Mouse (Mus musculus): ENCODE measurements around the gene Ctu1. TPM values are rescaled to one million over a fixed set of nuclear protein-coding genes. Genes with fewer than 3 reads are reported as not detected.

The Ctu1 gene
- 4.9 and 8.7 TPM in 2 replicates for polyA plus RNA-seq (2015; fragmentation: Nextera tagmentation; extraction: Ambion mirVana)

- Histone ChIP-seq H3K9me3 (replicated peaks) (no peaks in the 10 kb centered on the region), H3K27ac (peak within 1 kb of the TSS; percentile 72), H3K4me3 (peak within 1 kb of the TSS; percentile 71), H3K9ac (peak within 1 kb of the TSS; percentile 64), H3K4me2 (peak within 1 kb of the TSS; percentile 74), H3K27me3 (no peaks in the 10 kb centered on the region), H3K4me1 (replicated peaks) (peaks cover 7% of the 10 kb centered on the region), H3K36me3 (peaks cover 21% of the 10 kb centered on the region)
- under 1% methylated on average over 26 of the region's 26 CpGs for WGBS
- ATAC-seq (replicated peaks; ENCODE audit: insufficient number of reproducible peaks, insufficient read depth, low FRiP score, low read depth), result peak; percentile 98
Observed at GRCm38 (mm10) chr7:43671809-43672580, at the start of gene Ctu1. Ctu1 (plus strand) TSS chr7:43672016.

GRCm38 (mm10) chr7:43622927-43623326 is 48.9 kb upstream of the Ctu1 start:
- WGBS, result 66% methylated on average over 7 of the region's 7 CpGs
- H3K9ac ChIP-seq, result no peak overlapping the region
- H3K9me3 ChIP-seq (replicated peaks), result no peaks in the 10 kb centered on the region
- no peak overlapping the region for H3K27ac ChIP-seq
- no peaks in the 10 kb centered on the region for H3K4me1 ChIP-seq (replicated peaks)
- H3K4me3 ChIP-seq, result no peak overlapping the region
- H3K27me3 ChIP-seq, result no peaks in the 10 kb centered on the region
- H3K4me2 ChIP-seq, result no peak overlapping the region
- ATAC-seq (replicated peaks; ENCODE audit: insufficient number of reproducible peaks, insufficient read depth, low FRiP score, low read depth), result no peak
- no peaks in the 10 kb centered on the region for H3K36me3 ChIP-seq

GRCm38 (mm10) chr7:43623819-43624218 is 48.0 kb upstream of the Ctu1 start:
- no peak for ATAC-seq (replicated peaks; ENCODE audit: insufficient number of reproducible peaks, insufficient read depth, low FRiP score, low read depth)
- H3K9me3 ChIP-seq (replicated peaks), result no peaks in the 10 kb centered on the region
- H3K4me1 ChIP-seq (replicated peaks), result no peaks in the 10 kb centered on the region
- no peak overlapping the region for H3K9ac ChIP-seq
- no peak overlapping the region for H3K4me2 ChIP-seq
- H3K36me3 ChIP-seq, result no peaks in the 10 kb centered on the region
- H3K27me3 ChIP-seq, result no peaks in the 10 kb centered on the region
- H3K27ac ChIP-seq, result no peak overlapping the region
- 17% methylated on average over 10 of the region's 10 CpGs for WGBS
- no peak overlapping the region for H3K4me3 ChIP-seq

GRCm38 (mm10) chr7:43625065-43625464 is 46.8 kb upstream of the Ctu1 start:
- H3K27me3 ChIP-seq, result no peaks in the 10 kb centered on the region
- H3K9me3 ChIP-seq (replicated peaks), result no peaks in the 10 kb centered on the region
- H3K27ac ChIP-seq, result no peak overlapping the region
- H3K36me3 ChIP-seq, result no peaks in the 10 kb centered on the region
- no peak for ATAC-seq (replicated peaks; ENCODE audit: insufficient number of reproducible peaks, insufficient read depth, low FRiP score, low read depth)
- no peak overlapping the region for H3K9ac ChIP-seq
- H3K4me2 ChIP-seq, result no peak overlapping the region
- H3K4me1 ChIP-seq (replicated peaks), result no peaks in the 10 kb centered on the region
- H3K4me3 ChIP-seq, result no peak overlapping the region
- WGBS, result 65% methylated on average over 3 of the region's 3 CpGs

GRCm38 (mm10) chr7:43625794-43626422 is 45.9 kb upstream of the Ctu1 start:
- WGBS, result 74% methylated on average over 8 of the region's 8 CpGs
- Histone ChIP-seq H3K9me3 (replicated peaks) (no peaks in the 10 kb centered on the region), H3K4me3 (no peak overlapping the region), H3K27ac (no peak overlapping the region), H3K9ac (no peak overlapping the region), H3K27me3 (no peaks in the 10 kb centered on the region), H3K36me3 (no peaks in the 10 kb centered on the region), H3K4me2 (no peak overlapping the region), H3K4me1 (replicated peaks) (no peaks in the 10 kb centered on the region)
- no peak for ATAC-seq (replicated peaks; ENCODE audit: insufficient number of reproducible peaks, insufficient read depth, low FRiP score, low read depth)

GRCm38 (mm10) chr7:43633940-43634339 is 37.9 kb upstream of the Ctu1 start:
- H3K27me3 ChIP-seq, result no peaks in the 10 kb centered on the region
- no peak overlapping the region for H3K9ac ChIP-seq
- WGBS, result 69% methylated on average over 4 of the region's 4 CpGs
- no peak overlapping the region for H3K27ac ChIP-seq
- no peak for ATAC-seq (replicated peaks; ENCODE audit: insufficient number of reproducible peaks, insufficient read depth, low FRiP score, low read depth)
- no peaks in the 10 kb centered on the region for H3K4me1 ChIP-seq (replicated peaks)
- H3K9me3 ChIP-seq (replicated peaks), result no peaks in the 10 kb centered on the region
- H3K4me3 ChIP-seq, result no peak overlapping the region
- H3K4me2 ChIP-seq, result no peak overlapping the region
- H3K36me3 ChIP-seq, result no peaks in the 10 kb centered on the region

GRCm38 (mm10) chr7:43634500-43634899 is 37.3 kb upstream of the Ctu1 start, which contains the start of gene Ceacam18:
Ceacam18 (plus strand) TSS chr7:43634707.
- no peaks in the 10 kb centered on the region for H3K4me1 ChIP-seq (replicated peaks)
- 54% methylated on average over 6 of the region's 6 CpGs for WGBS
- H3K27me3 ChIP-seq, result no peaks in the 10 kb centered on the region
- no peak within 1 kb of the TSS for H3K4me2 ChIP-seq
- no peak within 1 kb of the TSS for H3K9ac ChIP-seq
- no peaks in the 10 kb centered on the region for H3K9me3 ChIP-seq (replicated peaks)
- no peaks in the 10 kb centered on the region for H3K36me3 ChIP-seq
- ATAC-seq (replicated peaks; ENCODE audit: insufficient number of reproducible peaks, insufficient read depth, low FRiP score, low read depth), result no peak
- no peak within 1 kb of the TSS for H3K4me3 ChIP-seq
- no peak within 1 kb of the TSS for H3K27ac ChIP-seq

GRCm38 (mm10) chr7:43636194-43636593 is 35.6 kb upstream of the Ctu1 start:
- Histone ChIP-seq H3K27ac (no peak overlapping the region), H3K9me3 (replicated peaks) (no peaks in the 10 kb centered on the region), H3K27me3 (no peaks in the 10 kb centered on the region), H3K9ac (no peak overlapping the region), H3K4me3 (no peak overlapping the region), H3K36me3 (no peaks in the 10 kb centered on the region), H3K4me2 (no peak overlapping the region), H3K4me1 (replicated peaks) (no peaks in the 10 kb centered on the region)
- 58% methylated on average over 2 of the region's 2 CpGs for WGBS
- ATAC-seq (replicated peaks; ENCODE audit: insufficient number of reproducible peaks, insufficient read depth, low FRiP score, low read depth), result no peak

- H3K27me3 ChIP-seq, result no peaks in the 10 kb centered on the region
- no peak overlapping the region for H3K4me3 ChIP-seq
- no peaks in the 10 kb centered on the region for H3K9me3 ChIP-seq (replicated peaks)
- 71% methylated on average over 1 of the region's 1 CpGs for WGBS
- no peaks in the 10 kb centered on the region for H3K36me3 ChIP-seq
- no peak for ATAC-seq (replicated peaks; ENCODE audit: insufficient number of reproducible peaks, insufficient read depth, low FRiP score, low read depth)
- H3K9ac ChIP-seq, result no peak overlapping the region
- no peak overlapping the region for H3K27ac ChIP-seq
- H3K4me2 ChIP-seq, result no peak overlapping the region
- H3K4me1 ChIP-seq (replicated peaks), result no peaks in the 10 kb centered on the region
Observed at GRCm38 (mm10) chr7:43637118-43637517, 34.7 kb upstream of the Ctu1 start.

- Histone ChIP-seq H3K36me3 (no peaks in the 10 kb centered on the region), H3K27me3 (no peaks in the 10 kb centered on the region), H3K9me3 (replicated peaks) (no peaks in the 10 kb centered on the region), H3K4me1 (replicated peaks) (no peaks in the 10 kb centered on the region), H3K4me3 (no peak overlapping the region), H3K4me2 (no peak overlapping the region), H3K27ac (no peak overlapping the region), H3K9ac (no peak overlapping the region)
- no peak for ATAC-seq (replicated peaks; ENCODE audit: insufficient number of reproducible peaks, insufficient read depth, low FRiP score, low read depth)
- 69% methylated on average over 5 of the region's 5 CpGs for WGBS
Observed at GRCm38 (mm10) chr7:43642587-43642986, 29.2 kb upstream of the Ctu1 start.

- Histone ChIP-seq H3K27me3 (no peaks in the 10 kb centered on the region), H3K4me3 (no peak overlapping the region)
- WGBS, result 66% methylated on average over 17 of the region's 17 CpGs
Observed at GRCm38 (mm10) chr7:43643046-43643652, 28.7 kb upstream of the Ctu1 start.

More at GRCm38 (mm10) chr7:43643046-43643652, 28.7 kb upstream of the Ctu1 start:
- Histone ChIP-seq H3K9me3 (replicated peaks) (no peaks in the 10 kb centered on the region), H3K4me2 (no peak overlapping the region), H3K27ac (no peak overlapping the region), H3K36me3 (no peaks in the 10 kb centered on the region), H3K4me1 (replicated peaks) (no peaks in the 10 kb centered on the region), H3K9ac (no peak overlapping the region)
- ATAC-seq (replicated peaks; ENCODE audit: insufficient number of reproducible peaks, insufficient read depth, low FRiP score, low read depth), result no peak

Measured in heart, embryonic 15.5 days (tissue).